Mouse (Mus musculus): Measurements from ENCODE around the gene Phf20.

DNA sequence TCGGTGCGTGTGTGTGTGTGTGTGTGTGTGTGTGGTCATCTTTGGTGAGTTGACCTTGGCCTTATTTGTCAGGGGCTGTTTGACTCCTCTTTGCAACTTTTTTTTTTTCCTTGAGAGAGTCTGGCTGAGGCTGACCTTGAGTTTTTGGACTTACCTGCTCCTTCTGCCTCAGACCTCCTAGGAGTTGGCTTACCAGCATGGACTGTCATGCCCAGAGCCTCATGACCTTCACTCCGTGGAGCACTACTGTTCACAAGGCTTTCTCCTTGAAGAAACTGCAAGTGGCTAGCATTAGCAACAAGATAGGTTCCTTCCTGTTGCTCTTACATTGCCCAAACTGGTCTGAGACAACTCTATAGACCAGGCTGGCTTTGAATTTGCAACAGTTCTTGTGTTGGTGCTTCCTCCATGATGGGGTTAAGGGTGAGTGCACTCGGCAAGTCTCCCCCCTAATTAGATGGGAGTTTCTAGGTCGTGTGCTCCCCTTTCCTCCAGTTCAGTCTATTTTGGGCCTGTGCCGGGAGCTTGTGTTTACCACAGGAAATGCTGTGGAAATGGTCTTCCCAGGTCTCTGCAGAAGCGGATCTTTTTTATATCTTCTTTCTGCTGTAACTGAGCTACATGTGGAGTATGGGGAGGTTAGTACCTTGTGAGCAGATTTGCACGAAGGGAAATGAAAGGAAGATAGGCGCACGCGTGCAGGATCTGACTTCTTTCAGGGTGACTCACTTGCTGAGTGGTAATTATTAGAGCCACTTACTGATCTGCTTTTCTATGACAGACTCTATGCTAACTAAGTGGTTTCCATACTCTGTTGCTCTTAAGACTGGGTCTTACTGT lies 61.9 kb downstream of the Phf20 start:
- TF ChIP-seq CTCF (IDR thresholded peaks at IDR 0.05; ENCODE audit: control insufficient read depth, insufficient read depth, low read length) (no peak), POLR2A (IDR thresholded peaks at IDR 0.05; ENCODE audit: borderline replicate concordance, control insufficient read depth, low read depth, low read length) (no peak)

All from bone marrow, adult 2 months (tissue).